Mouse (Mus musculus) neutrophil, adult 83 days (primary cell): Measurements from ENCODE around the gene Asb11. TPM values are rescaled to one million over a fixed set of nuclear protein-coding genes. Genes with fewer than 3 reads are reported as not detected.

Experiments
- total RNA-seq, 2 experiments: library from RNA; stranded (reverse); gene quantifications; one replicate each; pipeline ENCODE4 v1.2.4; 2023

The Asb11 gene
- under 1 TPM in 1 of 2 experiments, not detected in 1; 0.22 TPM for total RNA-seq

GRCm38 (mm10) chrX:164436709-164437108, at the start of gene Asb11:
Gene Asb11 (plus strand): TSS chrX:164436994.

DNA sequence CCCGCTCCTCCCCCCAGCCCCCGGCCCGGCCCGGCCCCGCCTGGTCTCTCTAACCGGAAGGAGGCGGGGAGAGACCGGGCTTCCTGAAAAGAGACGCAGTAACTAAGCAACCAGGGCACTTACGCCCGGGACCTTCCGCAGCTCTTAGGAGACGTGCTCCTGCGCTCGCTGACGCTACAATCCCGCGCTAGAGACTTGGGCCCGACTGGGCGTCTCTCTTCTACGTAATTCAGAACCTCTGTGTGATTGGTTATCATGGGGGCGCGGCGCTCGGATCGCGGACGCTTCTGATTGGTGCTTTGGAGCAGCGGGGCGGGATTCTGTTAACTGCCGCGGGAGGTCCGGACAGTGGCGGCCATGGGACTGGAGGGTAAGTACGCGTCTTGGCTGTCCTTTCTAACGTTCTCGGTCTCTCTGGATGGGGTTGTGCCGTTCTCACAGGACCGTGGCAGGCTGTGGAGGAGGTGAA, 17.3 kb upstream of the Asb11 start, which contains the start of gene Piga:
TSS of gene Piga (plus strand) at position 317 of the 469 bp plus-strand sequence.

DNA sequence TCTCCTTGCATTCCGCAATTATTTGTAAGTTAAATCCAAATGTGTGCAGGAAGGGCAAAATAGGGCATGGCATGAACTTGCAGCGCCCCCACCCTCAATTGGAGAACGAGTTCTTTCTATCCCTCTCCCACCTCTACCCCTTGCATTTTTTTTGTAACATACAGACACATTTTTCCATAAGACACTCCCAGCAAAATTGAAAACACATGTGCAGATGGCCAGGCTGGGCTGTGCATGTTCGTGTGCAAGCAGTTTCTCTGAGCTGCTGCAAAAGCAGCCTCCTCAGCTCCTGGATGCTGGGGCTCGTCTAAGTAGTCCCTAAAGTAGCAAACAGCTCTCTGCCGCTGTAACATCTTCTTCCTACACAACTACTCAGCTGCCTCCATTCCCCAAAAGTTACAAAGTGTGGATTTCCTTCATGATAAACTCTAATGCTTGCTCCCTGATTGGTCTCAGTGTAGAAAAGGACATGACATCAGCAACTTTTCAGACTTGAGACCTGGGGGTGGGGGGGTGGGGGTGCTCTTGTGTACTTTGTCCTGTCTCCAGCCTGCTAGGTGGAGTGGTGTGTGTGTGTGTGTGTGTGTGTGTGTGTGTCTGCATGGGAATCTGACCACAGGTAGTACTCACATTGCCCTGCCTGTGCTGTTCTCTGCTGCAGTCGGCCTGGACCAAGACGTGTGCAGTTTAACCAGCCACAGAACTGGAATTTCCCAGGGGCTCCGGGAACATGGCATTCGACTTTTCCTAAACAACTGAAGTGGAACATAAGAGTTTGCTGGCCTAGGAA, 69.1 kb downstream of the Asb11 start, which contains the start of gene Asb9:
TSS of gene Asb9 (plus strand) at position 619 of the 790 bp plus-strand sequence.

Other genes starting within 250 kb of the Asb11 start
- 10 to 100 TPM; 57.8 to 59.3 TPM for gene Bmx, start 178.8 kb upstream of the Asb11 start, total RNA-seq
- gene Pir, start 167.6 kb upstream of the Asb11 start, total RNA-seq: 1 to 10 TPM in 1 of 2 experiments, under 1 TPM in 1; 0.84 to 2.1 TPM
- not detected for gene Vegfd, start 63.6 kb upstream of the Asb11 start, total RNA-seq
- gene Piga, start 17.2 kb upstream of the Asb11 start, total RNA-seq: 10 to 100 TPM; 11.5 to 15.9 TPM
- gene Asb9, start 69.3 kb downstream of the Asb11 start, total RNA-seq: not detected